Mouse (Mus musculus): ENCODE measurements around the gene Gm45208. TPM values are rescaled to one million over a fixed set of nuclear protein-coding genes. Genes with fewer than 3 reads are reported as not detected.
"Not testable (repeated sequence)": the region's sequence is repeated elsewhere in the genome, so short reads cannot be mapped to it uniquely, and the experiment has no call there.

The Gm45208 gene
- polyA plus RNA-seq, 1 experiment from 2014 or later = not detected

- WGBS = 66% methylated on average over 13 of the region's 14 CpGs
- H3K4me1 ChIP-seq (ENCODE audit: control insufficient read depth, insufficient read depth, low read length) = no peaks in the 10 kb centered on the region
- H3K27ac ChIP-seq (ENCODE audit: low read length) = no peak within 1 kb of the TSS
- no peaks in the 10 kb centered on the region for H3K27me3 ChIP-seq (ENCODE audit: control insufficient read depth, insufficient read depth, low read depth, low read length)
- H3K9me3 ChIP-seq (replicated peaks; ENCODE audit: control insufficient read depth, low read length, poor library complexity, severe bottlenecking) = no peaks in the 10 kb centered on the region
- H3K9ac ChIP-seq (ENCODE audit: low read depth, low read length) = no peak within 1 kb of the TSS
- H3K4me3 ChIP-seq (ENCODE audit: low read depth, low read length) = no peak within 1 kb of the TSS
- no peak for ATAC-seq
- H3K4me2 ChIP-seq (ENCODE audit: low read length) = peak within 1 kb of the TSS; percentile 57
- no peaks in the 10 kb centered on the region for H3K36me3 ChIP-seq (ENCODE audit: control insufficient read depth, insufficient read depth, low read length)
Observed at GRCm38 (mm10) chrX:7680864-7681263, 41.2 kb upstream of the Gm45208 start, which contains the start of gene Magix. Gene Magix (minus strand): TSS chrX:7681251.

- no peak for ATAC-seq
- Histone ChIP-seq H3K9me3 (replicated peaks; ENCODE audit: control insufficient read depth, low read length, poor library complexity, severe bottlenecking) (no peaks in the 10 kb centered on the region), H3K27ac (ENCODE audit: low read length) (no peak overlapping the region), H3K36me3 (ENCODE audit: control insufficient read depth, insufficient read depth, low read length) (no peaks in the 10 kb centered on the region), H3K27me3 (ENCODE audit: control insufficient read depth, insufficient read depth, low read depth, low read length) (no peaks in the 10 kb centered on the region), H3K4me1 (ENCODE audit: control insufficient read depth, insufficient read depth, low read length) (no peaks in the 10 kb centered on the region), H3K4me3 (ENCODE audit: low read depth, low read length) (no peak overlapping the region), H3K9ac (ENCODE audit: low read depth, low read length) (no peak overlapping the region), H3K4me2 (ENCODE audit: low read length) (no peak overlapping the region)
- WGBS = 100% methylated on average over 2 of the region's 2 CpGs
Observed at GRCm38 (mm10) chrX:7688321-7688720, 33.7 kb upstream of the Gm45208 start.

DNA sequence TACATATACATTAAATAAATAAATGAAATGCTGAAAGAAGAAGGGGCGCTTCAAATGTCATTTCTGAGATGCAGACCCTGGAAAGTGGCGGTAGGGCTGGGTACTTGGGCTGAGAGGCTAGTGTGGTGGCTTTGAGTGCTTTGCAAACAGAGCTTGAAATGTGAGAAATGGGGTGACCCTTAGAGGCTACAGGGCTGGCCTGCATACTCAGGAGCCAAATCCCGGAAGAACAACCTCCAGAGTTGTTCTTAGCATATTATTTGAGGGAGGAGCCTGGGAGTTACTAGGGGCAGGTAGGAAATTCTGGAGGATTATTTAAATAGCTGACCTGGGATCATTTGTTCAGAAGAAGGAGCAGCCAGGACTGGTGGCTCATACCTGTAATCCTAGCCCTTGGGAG is 31.6 kb upstream of the Gm45208 start:
- 77% methylated on average over 3 of the region's 3 CpGs for WGBS
- Histone ChIP-seq H3K27ac (ENCODE audit: low read length) (no peak overlapping the region), H3K4me3 (ENCODE audit: low read depth, low read length) (no peak overlapping the region), H3K36me3 (ENCODE audit: control insufficient read depth, insufficient read depth, low read length) (no peaks in the 10 kb centered on the region), H3K9me3 (replicated peaks; ENCODE audit: control insufficient read depth, low read length, poor library complexity, severe bottlenecking) (no peaks in the 10 kb centered on the region), H3K9ac (ENCODE audit: low read depth, low read length) (no peak overlapping the region), H3K27me3 (ENCODE audit: control insufficient read depth, insufficient read depth, low read depth, low read length) (no peaks in the 10 kb centered on the region), H3K4me1 (ENCODE audit: control insufficient read depth, insufficient read depth, low read length) (no peaks in the 10 kb centered on the region), H3K4me2 (ENCODE audit: low read length) (no peak overlapping the region)
- no peak for ATAC-seq

GRCm38 (mm10) chrX:7692862-7693261 is 29.2 kb upstream of the Gm45208 start:
- H3K36me3 ChIP-seq (ENCODE audit: control insufficient read depth, insufficient read depth, low read length) = no peaks in the 10 kb centered on the region
- H3K4me1 ChIP-seq (ENCODE audit: control insufficient read depth, insufficient read depth, low read length) = peaks cover 3% of the 10 kb centered on the region; the same call in 1 of the 2 replicates
- H3K27me3 ChIP-seq (ENCODE audit: control insufficient read depth, insufficient read depth, low read depth, low read length) = no peaks in the 10 kb centered on the region
- no peak overlapping the region for H3K27ac ChIP-seq (ENCODE audit: low read length)
- H3K4me3 ChIP-seq (ENCODE audit: low read depth, low read length) = no peak overlapping the region
- no peak for ATAC-seq
- H3K9ac ChIP-seq (ENCODE audit: low read depth, low read length) = no peak overlapping the region
- H3K9me3 ChIP-seq (replicated peaks; ENCODE audit: control insufficient read depth, low read length, poor library complexity, severe bottlenecking) = no peaks in the 10 kb centered on the region
- WGBS = 38% methylated on average over 4 of the region's 4 CpGs
- H3K4me2 ChIP-seq (ENCODE audit: low read length) = no peak overlapping the region

- 45% methylated on average over 6 of the region's 6 CpGs for WGBS
- Histone ChIP-seq H3K4me2 (ENCODE audit: low read length) (peak overlapping the region; percentile 39; the same call in 1 of the 2 replicates), H3K27ac (ENCODE audit: low read length) (no peak overlapping the region), H3K9me3 (replicated peaks; ENCODE audit: control insufficient read depth, low read length, poor library complexity, severe bottlenecking) (no peaks in the 10 kb centered on the region), H3K4me3 (ENCODE audit: low read depth, low read length) (0 out of 2 replicates have a peak overlapping the region, but pooled peaks have one; percentile 8), H3K4me1 (ENCODE audit: control insufficient read depth, insufficient read depth, low read length) (peaks cover 3% of the 10 kb centered on the region; the same call in 1 of the 2 replicates), H3K27me3 (ENCODE audit: control insufficient read depth, insufficient read depth, low read depth, low read length) (no peaks in the 10 kb centered on the region), H3K9ac (ENCODE audit: low read depth, low read length) (no peak overlapping the region), H3K36me3 (ENCODE audit: control insufficient read depth, insufficient read depth, low read length) (no peaks in the 10 kb centered on the region)
- peak; percentile 77 for ATAC-seq
Observed at GRCm38 (mm10) chrX:7696520-7696919, 25.5 kb upstream of the Gm45208 start.

GRCm38 (mm10) chrX:7696954-7697381 is 25.1 kb upstream of the Gm45208 start, which contains the start of gene Gpkow:
Gene Gpkow (plus strand): TSS chrX:7697131.
- peak within 1 kb of the TSS; percentile 55 for H3K9ac ChIP-seq (ENCODE audit: low read depth, low read length)
- peaks cover 3% of the 10 kb centered on the region; the same call in 1 of the 2 replicates for H3K4me1 ChIP-seq (ENCODE audit: control insufficient read depth, insufficient read depth, low read length)
- H3K36me3 ChIP-seq (ENCODE audit: control insufficient read depth, insufficient read depth, low read length) = no peaks in the 10 kb centered on the region
- H3K9me3 ChIP-seq (replicated peaks; ENCODE audit: control insufficient read depth, low read length, poor library complexity, severe bottlenecking) = no peaks in the 10 kb centered on the region
- ATAC-seq = peak; percentile 97
- peak within 1 kb of the TSS; percentile 55 for H3K4me3 ChIP-seq (ENCODE audit: low read depth, low read length)
- peak within 1 kb of the TSS; percentile 66 for H3K4me2 ChIP-seq (ENCODE audit: low read length)
- H3K27ac ChIP-seq (ENCODE audit: low read length) = peak within 1 kb of the TSS; percentile 70
- no peaks in the 10 kb centered on the region for H3K27me3 ChIP-seq (ENCODE audit: control insufficient read depth, insufficient read depth, low read depth, low read length)
- WGBS = 15% methylated on average over 33 of the region's 33 CpGs

GRCm38 (mm10) chrX:7713764-7714134 is 8.3 kb upstream of the Gm45208 start:
- not testable (repeated sequence) for H3K27me3 ChIP-seq (ENCODE audit: control insufficient read depth, insufficient read depth, low read depth, low read length); H3K27ac ChIP-seq (ENCODE audit: low read length); ATAC-seq; H3K9ac ChIP-seq (ENCODE audit: low read depth, low read length); H3K4me1 ChIP-seq (ENCODE audit: control insufficient read depth, insufficient read depth, low read length); H3K36me3 ChIP-seq (ENCODE audit: control insufficient read depth, insufficient read depth, low read length); H3K9me3 ChIP-seq (replicated peaks; ENCODE audit: control insufficient read depth, low read length, poor library complexity, severe bottlenecking)
- peak overlapping the region; percentile 43 for H3K4me2 ChIP-seq (ENCODE audit: low read length)
- 30% methylated on average over 4 of the region's 12 CpGs for WGBS
- H3K4me3 ChIP-seq (ENCODE audit: low read depth, low read length) = peak overlapping the region; percentile 34

DNA sequence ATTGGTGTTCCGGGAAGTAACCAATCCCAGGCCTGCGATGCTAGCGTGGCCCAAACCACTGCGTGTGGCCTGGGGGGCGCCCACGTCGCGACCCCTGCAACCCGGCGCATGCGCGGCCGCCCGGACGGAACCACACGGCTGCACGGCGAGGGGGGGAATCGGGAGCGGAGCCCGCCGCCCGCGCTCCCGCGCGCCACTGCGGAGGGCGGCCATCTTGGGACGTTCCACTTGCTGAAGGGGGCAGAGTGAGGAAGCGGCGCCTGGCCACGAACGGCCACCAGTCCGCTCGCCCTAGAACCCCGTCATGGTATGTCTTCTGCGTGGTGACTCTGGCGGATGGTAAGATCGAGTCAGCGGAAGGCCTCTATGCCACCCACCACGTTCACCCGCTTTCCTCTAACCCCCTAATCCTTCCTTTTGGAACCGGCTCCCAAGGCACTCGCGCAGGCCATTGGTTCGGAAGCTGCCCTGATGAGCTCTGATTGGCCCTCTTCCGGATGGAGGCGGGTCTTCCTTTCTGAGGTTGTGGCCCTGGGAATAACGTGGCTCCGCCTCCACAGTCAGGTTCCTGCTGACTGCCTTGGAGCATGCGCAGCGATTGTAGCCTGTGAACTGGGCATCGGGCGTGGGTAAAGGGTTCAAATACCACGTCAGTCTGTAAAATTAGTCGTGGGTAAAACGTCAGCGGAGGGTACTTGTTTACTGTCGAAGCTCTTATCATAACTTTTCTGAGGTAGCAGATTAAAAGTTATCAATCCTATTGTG is 7.7 kb upstream of the Gm45208 start, which contains the start of gene Wdr45:
Gene Wdr45 (plus strand): TSS at position 199 of the 765 bp plus-strand sequence.
- H3K4me1 ChIP-seq (ENCODE audit: control insufficient read depth, insufficient read depth, low read length); H3K36me3 ChIP-seq (ENCODE audit: control insufficient read depth, insufficient read depth, low read length); H3K27ac ChIP-seq (ENCODE audit: low read length); H3K9ac ChIP-seq (ENCODE audit: low read depth, low read length); H3K27me3 ChIP-seq (ENCODE audit: control insufficient read depth, insufficient read depth, low read depth, low read length); H3K9me3 ChIP-seq (replicated peaks; ENCODE audit: control insufficient read depth, low read length, poor library complexity, severe bottlenecking): not testable (repeated sequence)
- H3K4me2 ChIP-seq (ENCODE audit: low read length) = peak within 1 kb of the TSS; percentile 43
- peak within 1 kb of the TSS; percentile 34 for H3K4me3 ChIP-seq (ENCODE audit: low read depth, low read length)
- peak; percentile 98 for ATAC-seq
- 26% methylated on average over 35 of the region's 60 CpGs for WGBS

- H3K4me3 ChIP-seq (ENCODE audit: low read depth, low read length); H3K9ac ChIP-seq (ENCODE audit: low read depth, low read length); H3K27me3 ChIP-seq (ENCODE audit: control insufficient read depth, insufficient read depth, low read depth, low read length); H3K27ac ChIP-seq (ENCODE audit: low read length); ATAC-seq; H3K36me3 ChIP-seq (ENCODE audit: control insufficient read depth, insufficient read depth, low read length); H3K9me3 ChIP-seq (replicated peaks; ENCODE audit: control insufficient read depth, low read length, poor library complexity, severe bottlenecking); H3K4me2 ChIP-seq (ENCODE audit: low read length); H3K4me1 ChIP-seq (ENCODE audit: control insufficient read depth, insufficient read depth, low read length): not testable (repeated sequence)
- WGBS = 28% methylated on average over 1 of the region's 1 CpGs
Observed at GRCm38 (mm10) chrX:7716058-7716457, 6.0 kb upstream of the Gm45208 start.

All from midbrain, embryonic 16.5 days (tissue).